ENCODE assay signal across 23 mouse cellular contexts in the genomic region with DNA sequence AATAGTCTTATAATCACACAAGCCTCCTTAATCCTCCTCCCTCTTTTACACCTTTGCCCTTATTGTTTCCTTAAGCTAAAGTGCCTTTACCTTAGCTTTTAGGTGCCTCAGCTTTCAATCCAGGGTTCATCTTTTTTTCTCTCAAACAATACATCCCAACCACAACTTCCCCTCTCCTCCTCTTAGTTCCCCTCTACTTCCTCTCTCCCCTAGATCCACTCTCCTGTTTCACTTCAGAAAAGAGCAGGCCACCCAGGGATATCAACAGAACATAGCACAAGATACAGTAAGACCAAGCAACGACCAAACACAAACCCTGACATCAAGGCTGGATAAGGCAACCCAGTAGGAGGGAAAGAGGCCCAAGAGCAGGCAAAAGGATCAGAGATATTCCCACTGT. TPM values are rescaled to one million over a fixed set of nuclear protein-coding genes. Genes with fewer than 3 reads are reported as not detected.
DNase-seq lines count a peak whose midpoint lies in the region; ATAC-seq and TF ChIP-seq lines count a peak whose summit lies in the region.
"Had no signal": no experiment of that assay in that cellular context is flagged by ENCODE, and none has a peak within 500 bp of the region (broad histone marks: within the 10 kb centered on the region; RNA-seq: fewer than 3 reads in every experiment).

No protein-coding gene starts in this region.

- no peak for TF ChIP-seq POLR2A in MEL (IDR thresholded peaks at IDR 0.05; ENCODE audit: control insufficient read depth in 1 of 2, insufficient read depth in 1 of 2, low read depth in 1 of 2, low read length in 2 of 2, poor library complexity in 1 of 2)

- TF ChIP-seq RAD21 in MEL (IDR thresholded peaks at IDR 0.05; ENCODE audit: low read depth, low read length), result no peak

- no peaks in the 10 kb centered on the region for H3K27me3 ChIP-seq in MEL (ENCODE audit: control insufficient read depth in 1 of 2, insufficient read depth in 2 of 2, low read length in 2 of 2)
- H3K27me3 ChIP-seq in midbrain, embryonic 15.5 days (replicated peaks), result no peaks in the 10 kb centered on the region
- H3K27me3 ChIP-seq: embryonic facial prominence, embryonic 13.5 days; embryonic facial prominence, embryonic 15.5 days; forebrain, embryonic 12.5 days had no signal

- no peak overlapping the region for H3K9ac ChIP-seq in MEL (ENCODE audit: control insufficient read depth, low read depth, low read length, poor library complexity, severe bottlenecking)
- no peak overlapping the region for H3K9ac ChIP-seq in midbrain, embryonic 15.5 days
- H3K9ac ChIP-seq: embryonic facial prominence, embryonic 13.5 days; embryonic facial prominence, embryonic 15.5 days; forebrain, embryonic 12.5 days had no signal

- no peaks in the 10 kb centered on the region for H3K4me1 ChIP-seq in MEL (ENCODE audit: control insufficient read depth in 1 of 2, insufficient read depth in 2 of 2, low read length in 2 of 2)
- H3K4me1 ChIP-seq in midbrain, embryonic 15.5 days, result no peaks in the 10 kb centered on the region
- H3K4me1 ChIP-seq: embryonic facial prominence, embryonic 13.5 days; embryonic facial prominence, embryonic 15.5 days; forebrain, embryonic 10.5 days; forebrain, embryonic 12.5 days had no signal

- TF ChIP-seq CTCF in MEL (IDR thresholded peaks at IDR 0.05 in 2 of 3, conservative IDR thresholded peaks at IDR 0.05 in 1 of 3; ENCODE audit: control insufficient read depth in 1 of 3, insufficient read depth in 1 of 3, low read depth in 2 of 3, low read length in 3 of 3, poor library complexity in 1 of 3, severe bottlenecking in 1 of 3), result no peak

- DNase-seq in MEL (ENCODE audit: low read depth, low spot score), result peak; percentile 55
- DNase-seq in liver, result no peak
- DNase-seq in ovary, adult 18-20 months (ENCODE audit: low spot score), result no peak
- DNase-seq: adrenal gland, adult 8-10 months; adrenal gland, postnatal 14 days; adrenal gland, postnatal 36 days; B cell, adult 2 months; cerebellum, adult 11-12 months; cerebellum, adult 2 months; cerebellum, adult 9-10 months; cerebellum, postnatal 10 days; cerebellum, postnatal 25 days; embryo, embryonic 11 days had no signal

- peaks cover 5 to 11% of the 10 kb centered on the region in 2 experiments for H3K36me3 ChIP-seq in MEL (ENCODE audit: control insufficient read depth in 1 of 2, insufficient read depth in 2 of 2, low read length in 2 of 2)
- no peaks in the 10 kb centered on the region for H3K36me3 ChIP-seq in midbrain, embryonic 15.5 days (replicated peaks)
- H3K36me3 ChIP-seq: embryonic facial prominence, embryonic 15.5 days had no signal

- TF ChIP-seq EP300 in MEL (IDR thresholded peaks at IDR 0.05; ENCODE audit: low read depth in 1 of 2, low read length in 2 of 2), result peak in 1 of 2 experiments; percentile 37; a peak in 1 of 4 replicates

- H3K27ac ChIP-seq in MEL (ENCODE audit: control insufficient read depth, low read depth, low read length), result no peak overlapping the region
- no peak overlapping the region for H3K27ac ChIP-seq in midbrain, embryonic 15.5 days
- H3K27ac ChIP-seq: embryonic facial prominence, embryonic 13.5 days; embryonic facial prominence, embryonic 15.5 days; forebrain, embryonic 10.5 days; forebrain, embryonic 12.5 days had no signal

- no peak overlapping the region for H3K4me3 ChIP-seq in MEL (ENCODE audit: control insufficient read depth in 1 of 2, insufficient read depth in 1 of 2, low read depth in 2 of 2, low read length in 2 of 2)
- H3K4me3 ChIP-seq in midbrain, embryonic 15.5 days, result no peak overlapping the region
- H3K4me3 ChIP-seq: embryonic facial prominence, embryonic 13.5 days; embryonic facial prominence, embryonic 15.5 days; erythroblast, embryonic 14.5 days; forebrain, embryonic 10.5 days; forebrain, embryonic 12.5 days had no signal

- no peaks in the 10 kb centered on the region for H3K9me3 ChIP-seq in MEL (replicated peaks; ENCODE audit: insufficient read depth, low read length)
- no peaks in the 10 kb centered on the region for H3K9me3 ChIP-seq in midbrain, embryonic 15.5 days
- H3K9me3 ChIP-seq: embryonic facial prominence, embryonic 13.5 days; embryonic facial prominence, embryonic 15.5 days; forebrain, embryonic 10.5 days; forebrain, embryonic 12.5 days had no signal

- no peaks in the 10 kb centered on the region for H3K79me2 ChIP-seq in MEL (ENCODE audit: control insufficient read depth, insufficient read depth, low read length, poor library complexity)

- H3K4me2 ChIP-seq in midbrain, embryonic 15.5 days, result no peak overlapping the region
- H3K4me2 ChIP-seq: embryonic facial prominence, embryonic 13.5 days; embryonic facial prominence, embryonic 15.5 days; forebrain, embryonic 12.5 days had no signal

- 75% methylated on average over 1 of the region's 1 CpGs for WGBS in midbrain, embryonic 15.5 days

- ATAC-seq in common myeloid progenitor, adult 5-6 weeks (replicated peaks; ENCODE audit: low read depth, poor library complexity, severe bottlenecking), result 0 out of 2 replicates have a peak, but pooled peaks have one; percentile 3
- ATAC-seq in megakaryocyte, adult 5-6 weeks (ENCODE audit: poor library complexity, severe bottlenecking), result peak; percentile 70
- ATAC-seq in midbrain, embryonic 15.5 days (replicated peaks), result no peak
- ATAC-seq: forebrain, embryonic 14.5 days; forebrain, embryonic 16.5 days had no signal

TF ChIP-seq in MEL, 35 proteins besides CTCF, POLR2A, EP300 and RAD21:
- TF ChIP-seq CHD1 (IDR thresholded peaks at IDR 0.05; ENCODE audit: low read depth, low read length) (no peak), ELF1 (IDR thresholded peaks at IDR 0.05; ENCODE audit: low read depth, low read length) (no peak), HCFC1 (IDR thresholded peaks at IDR 0.05; ENCODE audit: low read depth, low read length) (no peak), MEF2A (IDR thresholded peaks at IDR 0.05; ENCODE audit: extremely low read depth, insufficient replicate concordance, low read depth, low read length, poor library complexity, severe bottlenecking) (no peak), MAZ (IDR thresholded peaks at IDR 0.05; ENCODE audit: low read depth, low read length) (no peak), SMC3 (IDR thresholded peaks at IDR 0.05; ENCODE audit: low read depth, low read length) (no peak)

RNA-seq across cellular contexts. Expression of gene Pola1, which starts 29.7 kb away (rescaled TPM):
- total RNA-seq in MEL (2012; rRNA removed), result 37.7 and 38.7 TPM in 2 replicates
- 10 to 100 TPM; 26.8 to 36.1 TPM for polyA plus RNA-seq in MEL (2012; ENCODE audit: insufficient read depth in 1 of 2, insufficient read length in 2 of 2, low read depth in 1 of 2, low replicate concordance in 2 of 2, missing spikeins in 1 of 2)
- 144 and 170 TPM in 2 replicates for total RNA-seq in common myeloid progenitor, adult 5-6 weeks (2017)
- 33.6 and 36.6 TPM in 2 replicates for total RNA-seq in megakaryocyte, adult 5-6 weeks (2015)
- 72.6 and 73.1 TPM in 2 replicates for total RNA-seq in megakaryocyte, adult 5-6 weeks (2017)
- polyA plus RNA-seq in midbrain, embryonic 15.5 days (2015; fragmentation: Nextera tagmentation; extraction: Ambion mirVana), result 5.4 TPM in 2 replicates

RNA-seq across cellular contexts. Expression of gene Pcyt1b, which starts 52.4 kb away (rescaled TPM):
- 1.2 and 1.9 TPM in 2 replicates for total RNA-seq in MEL (2012; rRNA removed)
- 10 to 100 TPM in 1 of 2 experiments, not detected in 1; 10.4 TPM for polyA plus RNA-seq in MEL (2012; ENCODE audit: insufficient read depth in 1 of 2, insufficient read length in 2 of 2, low read depth in 1 of 2, low replicate concordance in 2 of 2, missing spikeins in 1 of 2)
- 4.5 and 7.2 TPM in 2 replicates for total RNA-seq in common myeloid progenitor, adult 5-6 weeks (2017)
- 0.13 and 0.62 TPM in 2 replicates for total RNA-seq in megakaryocyte, adult 5-6 weeks (2015)
- 0.37 and 0.51 TPM in 2 replicates for total RNA-seq in megakaryocyte, adult 5-6 weeks (2017)
- polyA plus RNA-seq in midbrain, embryonic 15.5 days (2015; fragmentation: Nextera tagmentation; extraction: Ambion mirVana), result 24.6 and 26.2 TPM in 2 replicates
